Mouse (Mus musculus) midbrain, embryonic 12.5 days (tissue): Measurements from ENCODE around the gene Eln. TPM values are rescaled to one million over a fixed set of nuclear protein-coding genes. Genes with fewer than 3 reads are reported as not detected.

Experiments
- ATAC-seq: fragments of 200-750 bp; cut with Nextera tagmentation; 2 replicates; pipeline ENCODE4 v1.8.0; 2017; ENCODE audit warnings: low read depth, moderate TSS enrichment, moderate library complexity; ENCODE audit not compliant: low FRiP score
- H3K27ac ChIP-seq: fragments of 300-500 bp; sonication (generic); replicated peaks from 2 replicates; pipeline ENCODE4 v1.5.1; 2016; ENCODE audit warnings: mild to moderate bottlenecking
- H3K27me3 ChIP-seq: fragments of 300-500 bp; sonication (generic); 2 replicates; pipeline ENCODE4 v1.6.1; 2016; ENCODE audit warnings: mild to moderate bottlenecking
- H3K36me3 ChIP-seq: fragments of 300-500 bp; sonication (generic); 2 replicates; pipeline ENCODE4 v1.6.1; 2016
- H3K4me1 ChIP-seq: fragments of 300-500 bp; sonication (generic); 2 replicates; pipeline ENCODE4 v1.6.1; 2016
- H3K4me2 ChIP-seq: fragments of 300-500 bp; sonication (generic); replicated peaks from 2 replicates; pipeline ENCODE4 v1.6.1; 2016; ENCODE audit warnings: mild to moderate bottlenecking, moderate library complexity
- H3K4me3 ChIP-seq: fragments of 300-500 bp; sonication (generic); 2 replicates; pipeline ENCODE4 v1.5.1; 2016; ENCODE audit warnings: mild to moderate bottlenecking
- H3K9ac ChIP-seq: fragments of 300-500 bp; sonication (generic); replicated peaks from 2 replicates; pipeline ENCODE4 v1.6.1; 2016; ENCODE audit warnings: mild to moderate bottlenecking, moderate library complexity
- H3K9me3 ChIP-seq: fragments of 300-500 bp; sonication (generic); 2 replicates; pipeline ENCODE4 v1.6.1; 2016; ENCODE audit warnings: mild to moderate bottlenecking
- WGBS: fragments of 180-500 bp; shearing (Covaris S2); methylation state at CpG from one replicate; pipeline ENCODE4 v1.1.7; 2016; 5-methylcytosine and 5-hydroxymethylcytosine counted together
- polyA plus RNA-seq: library from polyadenylated mRNA; unstranded; fragments of >200 nt; fragmentation: Nextera tagmentation; extraction: Ambion mirVana; gene quantifications from 2 replicates; pipeline ENCODE4 v1.2.1, GENCODE M21; 2016

Gene Eln
- polyA plus RNA-seq, result 3.8 and 4.0 TPM in 2 replicates

DNA sequence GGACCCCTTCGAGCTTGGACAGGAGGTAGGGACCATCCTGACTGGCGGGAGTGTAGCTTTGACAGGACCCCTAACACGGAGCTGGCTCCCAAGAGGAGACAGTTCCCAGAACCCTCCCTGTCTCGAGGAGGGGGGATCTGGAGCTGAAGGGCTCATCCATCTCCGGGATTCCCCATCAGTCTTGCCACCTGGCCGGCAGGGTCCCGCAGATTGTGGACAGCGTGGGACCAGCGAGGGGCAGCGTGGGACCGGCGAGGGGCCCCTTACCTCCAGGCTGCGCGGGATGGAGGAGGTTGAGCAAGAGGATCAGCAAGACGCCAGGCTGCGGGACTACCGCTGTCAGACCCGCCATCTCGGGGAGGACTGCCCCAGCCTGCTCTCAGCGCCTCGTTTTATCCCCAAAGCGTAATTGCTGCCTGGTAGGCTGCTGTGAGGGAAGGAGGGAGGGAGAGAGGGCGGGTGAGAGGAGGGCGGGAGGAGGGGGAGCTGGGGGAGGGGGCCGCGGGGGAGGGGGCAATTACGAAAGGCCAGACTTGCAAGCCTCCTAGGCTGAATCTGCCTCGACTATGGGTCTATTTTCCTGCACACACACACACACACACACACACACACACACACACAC, at the start of gene Eln:
Gene Eln, minus strand, starts transcription at position 434 of the 622 bp plus-strand sequence.
- H3K9ac ChIP-seq, result peak within 1 kb of the TSS; percentile 54
- WGBS, result 3% methylated on average over 21 of the region's 28 CpGs
- H3K4me2 ChIP-seq, result peak within 1 kb of the TSS; percentile 67
- H3K9me3 ChIP-seq, result no peaks in the 10 kb centered on the region
- ATAC-seq, result peak; percentile 62
- H3K27me3 ChIP-seq, result peaks cover 34% of the 10 kb centered on the region
- no peak within 1 kb of the TSS for H3K27ac ChIP-seq
- H3K4me1 ChIP-seq, result peaks cover 17% of the 10 kb centered on the region
- H3K4me3 ChIP-seq, result peak within 1 kb of the TSS; percentile 39
- no peaks in the 10 kb centered on the region for H3K36me3 ChIP-seq

DNA sequence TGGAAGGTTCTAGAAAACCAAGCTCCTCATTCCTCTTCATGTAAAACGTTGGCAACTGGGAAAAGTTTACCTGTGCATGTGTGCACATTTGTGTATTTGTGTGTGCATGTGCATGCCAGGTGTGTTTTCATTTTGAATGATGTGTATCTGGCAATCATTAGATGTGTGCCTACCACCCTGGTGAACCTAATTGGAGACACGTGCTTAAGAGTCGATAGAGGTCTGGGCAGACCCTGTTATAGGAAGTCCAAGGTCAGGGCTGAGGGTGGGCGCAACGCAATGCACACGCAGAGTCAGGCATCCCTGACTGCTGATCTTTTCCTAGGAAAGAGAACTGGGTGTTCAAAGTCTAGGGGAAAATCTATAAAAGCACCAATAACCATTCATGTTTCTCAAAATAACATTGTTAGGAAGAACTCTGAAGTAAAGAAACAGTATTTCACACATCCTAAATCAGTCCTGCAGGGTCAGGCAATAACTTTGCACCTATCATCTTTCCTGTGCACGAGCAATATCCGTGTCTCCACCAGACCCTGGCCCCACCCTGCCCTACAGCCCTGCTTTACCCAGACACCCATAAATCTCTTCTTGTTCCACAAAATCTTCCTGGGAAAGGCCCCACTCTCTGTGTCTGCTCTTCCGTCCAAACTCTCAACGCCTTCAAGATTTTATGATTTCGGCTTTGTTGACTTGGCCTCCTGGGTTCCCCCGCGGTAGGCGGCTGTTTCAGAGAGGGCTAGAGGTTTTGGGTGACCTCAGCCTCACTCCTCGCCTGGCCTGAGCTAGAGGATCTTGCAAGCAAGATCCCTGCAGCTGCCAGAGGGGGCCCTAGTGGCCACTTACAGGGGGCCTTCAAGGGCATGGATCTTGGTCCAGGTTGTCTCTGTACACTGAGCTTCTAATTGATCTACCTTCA, 43.2 kb upstream of the Eln start:
- no peak for ATAC-seq
- Histone ChIP-seq H3K36me3 (no peaks in the 10 kb centered on the region), H3K4me1 (peaks cover 7% of the 10 kb centered on the region), H3K9me3 (peaks cover 8% of the 10 kb centered on the region; the same call in 1 of the 2 replicates), H3K4me3 (no peak overlapping the region), H3K4me2 (no peak overlapping the region), H3K27me3 (no peaks in the 10 kb centered on the region), H3K9ac (no peak overlapping the region), H3K27ac (no peak overlapping the region)
- WGBS, result 92% methylated on average over 15 of the region's 15 CpGs

DNA sequence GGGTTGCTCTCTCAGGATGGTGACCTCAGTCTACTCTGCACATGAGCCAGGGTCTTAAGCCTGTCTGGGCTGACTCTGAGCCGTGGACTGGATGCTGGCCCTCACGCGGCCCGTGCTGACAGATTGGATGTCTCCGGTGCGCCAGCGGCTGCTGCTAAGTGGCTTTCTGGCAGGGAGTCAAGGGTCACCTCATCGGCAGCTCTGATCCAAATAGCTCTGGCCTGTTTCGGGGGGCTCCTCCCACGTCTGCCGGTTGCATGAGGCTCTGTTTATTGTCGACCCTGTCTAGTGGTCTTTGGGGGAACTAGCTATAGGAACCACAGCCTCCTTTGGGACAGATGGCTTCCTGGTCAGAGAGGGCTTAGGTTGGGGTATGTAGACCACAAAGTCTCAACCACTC, 41.1 kb upstream of the Eln start:
- H3K4me2 ChIP-seq, result no peak overlapping the region
- 63% methylated on average over 12 of the region's 12 CpGs for WGBS
- no peaks in the 10 kb centered on the region for H3K36me3 ChIP-seq
- no peak overlapping the region for H3K9ac ChIP-seq
- peaks cover 7% of the 10 kb centered on the region for H3K4me1 ChIP-seq
- no peak overlapping the region for H3K4me3 ChIP-seq
- ATAC-seq, result no peak
- no peak overlapping the region for H3K27ac ChIP-seq
- H3K9me3 ChIP-seq, result peaks cover 8% of the 10 kb centered on the region; the same call in 1 of the 2 replicates
- H3K27me3 ChIP-seq, result no peaks in the 10 kb centered on the region

DNA sequence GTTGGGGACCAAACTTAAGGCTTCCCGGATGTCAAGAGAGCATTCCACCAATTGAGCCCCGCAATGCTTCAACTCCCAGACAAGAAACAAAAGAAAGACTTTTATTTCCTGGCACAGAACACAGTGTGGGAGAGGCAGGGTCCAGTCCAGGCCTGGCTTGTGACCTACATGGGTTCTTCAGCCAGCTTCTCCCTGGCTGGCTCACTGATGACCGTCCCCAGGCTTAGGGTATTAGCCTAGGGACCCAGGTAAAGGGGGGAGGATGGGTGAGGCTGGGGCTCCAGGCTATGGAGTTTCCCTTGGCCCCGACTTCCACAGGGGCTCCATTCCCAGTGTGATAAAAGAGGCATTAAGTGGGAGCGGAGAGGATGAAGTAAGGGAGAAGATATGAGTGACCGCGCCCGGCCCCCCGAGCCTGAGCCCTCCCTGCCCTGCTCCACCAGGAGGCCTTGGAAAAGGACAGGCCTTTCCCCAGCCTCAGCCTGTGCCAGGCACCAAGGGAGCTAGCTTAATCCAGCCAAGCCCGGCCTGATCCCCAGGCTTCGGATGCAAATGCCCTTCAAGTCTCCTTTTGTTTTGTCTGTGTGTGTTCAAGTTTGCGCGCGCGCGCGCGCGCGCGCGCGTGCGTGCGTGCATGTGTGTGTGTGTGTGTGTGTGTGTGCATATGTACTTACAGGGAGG, 38.7 kb upstream of the Eln start:
- Histone ChIP-seq H3K4me1 (peaks cover 7% of the 10 kb centered on the region), H3K27me3 (no peaks in the 10 kb centered on the region), H3K4me2 (peak overlapping the region; percentile 26), H3K4me3 (no peak overlapping the region), H3K9me3 (no peaks in the 10 kb centered on the region), H3K36me3 (no peaks in the 10 kb centered on the region), H3K9ac (0 out of 2 replicates have a peak overlapping the region, but pooled peaks have one; percentile 24), H3K27ac (peak overlapping the region; percentile 40)
- 0 out of 2 replicates have a peak, but pooled peaks have one; percentile 49 for ATAC-seq
- 19% methylated on average over 25 of the region's 25 CpGs for WGBS

DNA sequence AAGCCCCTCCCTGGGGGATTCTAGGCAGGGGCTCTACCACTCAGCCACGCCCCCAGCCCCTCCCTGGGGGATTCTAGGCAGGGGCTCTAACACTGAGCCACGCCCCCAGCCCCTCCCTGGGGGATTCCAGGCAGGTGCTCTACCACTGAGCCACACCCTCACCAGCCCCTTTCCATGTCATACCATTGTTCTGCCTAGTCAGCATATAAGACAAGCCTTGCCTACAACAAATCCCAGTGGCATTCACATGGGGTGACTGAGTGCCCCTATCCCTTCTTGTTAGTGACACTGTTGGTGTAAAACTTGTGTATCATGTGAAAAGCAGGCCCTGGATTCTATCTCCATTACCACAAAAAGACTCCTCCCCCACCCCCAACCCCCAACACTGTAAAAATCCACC, 36.7 kb upstream of the Eln start:
- 71% methylated on average over 1 of the region's 2 CpGs for WGBS
- Histone ChIP-seq H3K4me2 (no peak overlapping the region), H3K4me1 (peaks cover 7% of the 10 kb centered on the region), H3K27ac (no peak overlapping the region), H3K9ac (no peak overlapping the region), H3K4me3 (no peak overlapping the region), H3K36me3 (no peaks in the 10 kb centered on the region), H3K27me3 (no peaks in the 10 kb centered on the region), H3K9me3 (no peaks in the 10 kb centered on the region)
- ATAC-seq, result no peak

DNA sequence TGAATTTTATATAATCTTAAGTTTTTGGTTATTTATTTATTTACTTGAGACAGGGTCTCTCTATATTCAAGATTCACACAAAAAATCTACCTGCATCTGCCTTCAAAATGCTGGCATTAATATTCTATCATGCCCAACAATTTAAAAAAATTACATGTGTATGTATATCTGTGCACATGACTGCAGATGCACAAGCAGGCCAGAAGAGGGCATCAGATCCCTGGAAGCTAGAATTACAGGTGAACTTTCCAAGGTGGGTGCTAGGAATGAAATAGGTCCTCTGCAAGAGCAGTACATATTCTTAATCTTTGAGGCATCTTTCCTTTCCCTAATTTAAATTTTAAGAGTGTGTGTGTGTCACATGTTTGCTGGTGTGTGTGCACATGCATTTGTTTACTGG, 33.8 kb upstream of the Eln start:
- H3K27me3 ChIP-seq, result no peaks in the 10 kb centered on the region
- no peaks in the 10 kb centered on the region for H3K36me3 ChIP-seq
- H3K4me2 ChIP-seq, result no peak overlapping the region
- no peaks in the 10 kb centered on the region for H3K9me3 ChIP-seq
- no peak overlapping the region for H3K27ac ChIP-seq
- no peak overlapping the region for H3K9ac ChIP-seq
- ATAC-seq, result no peak
- H3K4me3 ChIP-seq, result no peak overlapping the region
- H3K4me1 ChIP-seq, result peaks cover 4% of the 10 kb centered on the region

DNA sequence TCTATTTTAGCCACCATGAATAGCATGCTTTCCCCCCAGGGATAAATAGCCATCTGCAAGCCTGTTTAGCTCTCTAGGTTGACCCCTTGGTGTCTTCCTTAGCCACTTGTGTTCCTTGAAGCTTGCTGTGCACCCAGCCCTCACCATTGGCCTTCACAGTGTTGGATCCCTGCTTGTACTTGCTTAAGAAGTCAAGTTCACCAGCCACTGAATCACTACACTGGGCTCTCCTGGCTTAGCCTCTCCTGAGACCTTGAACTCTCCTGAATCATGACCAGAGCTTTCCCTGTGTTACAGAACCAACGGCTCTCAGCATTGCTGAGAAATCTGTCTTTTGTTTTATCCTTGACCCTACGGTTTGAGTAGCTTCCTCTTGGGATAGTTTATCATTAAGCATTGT, 33.0 kb upstream of the Eln start:
- Histone ChIP-seq H3K9ac (no peak overlapping the region), H3K27me3 (no peaks in the 10 kb centered on the region), H3K9me3 (no peaks in the 10 kb centered on the region), H3K27ac (no peak overlapping the region), H3K4me3 (no peak overlapping the region), H3K4me2 (no peak overlapping the region), H3K36me3 (no peaks in the 10 kb centered on the region), H3K4me1 (no peaks in the 10 kb centered on the region)
- ATAC-seq, result no peak
- 75% methylated on average over 2 of the region's 2 CpGs for WGBS

DNA sequence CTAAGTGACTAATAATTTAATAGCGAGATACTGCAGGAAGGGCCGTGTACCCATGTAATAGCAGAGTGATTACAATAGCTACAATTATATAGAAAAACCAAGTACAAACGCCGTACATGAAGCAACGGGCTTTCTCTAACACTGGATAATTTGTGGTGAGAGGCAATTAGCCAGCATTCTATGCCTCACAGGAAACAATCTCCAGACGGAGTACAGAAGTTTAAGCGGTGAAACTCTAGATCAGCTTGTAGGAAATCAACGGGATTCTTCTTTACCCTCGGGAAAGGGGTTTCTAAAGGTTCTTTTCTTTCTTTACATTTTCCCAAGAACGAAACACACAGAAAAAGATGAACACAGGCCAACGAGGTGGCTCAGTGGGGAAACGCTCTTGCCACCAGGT, 29.4 kb upstream of the Eln start:
- H3K27ac ChIP-seq, result no peak overlapping the region
- H3K27me3 ChIP-seq, result no peaks in the 10 kb centered on the region
- H3K4me1 ChIP-seq, result no peaks in the 10 kb centered on the region
- 89% methylated on average over 12 of the region's 12 CpGs for WGBS
- H3K9ac ChIP-seq, result no peak overlapping the region
- H3K9me3 ChIP-seq, result no peaks in the 10 kb centered on the region
- H3K4me2 ChIP-seq, result no peak overlapping the region
- ATAC-seq, result no peak
- no peaks in the 10 kb centered on the region for H3K36me3 ChIP-seq
- H3K4me3 ChIP-seq, result no peak overlapping the region

DNA sequence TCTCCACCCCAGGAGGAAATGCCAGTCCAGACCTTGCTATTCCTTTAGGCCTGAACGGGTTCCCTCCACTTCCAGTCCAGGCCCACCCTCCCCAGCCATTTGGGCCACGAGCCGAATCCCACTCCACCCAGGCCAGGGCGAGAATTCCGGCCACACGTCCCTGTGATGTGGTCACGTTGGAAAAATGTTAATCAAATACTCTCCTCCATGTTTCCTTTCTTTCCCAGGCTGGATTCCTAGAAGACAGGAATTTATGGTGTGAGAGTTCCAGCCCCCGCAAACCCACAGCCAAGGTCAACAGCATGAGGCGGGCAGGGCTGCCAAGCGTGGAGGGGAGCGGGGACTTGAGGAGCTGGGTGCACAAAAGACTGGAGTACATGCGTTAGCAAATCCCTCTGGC, 25.4 kb upstream of the Eln start:
- no peak overlapping the region for H3K27ac ChIP-seq
- H3K4me1 ChIP-seq, result no peaks in the 10 kb centered on the region
- no peak overlapping the region for H3K4me3 ChIP-seq
- no peaks in the 10 kb centered on the region for H3K27me3 ChIP-seq
- H3K9me3 ChIP-seq, result no peaks in the 10 kb centered on the region
- WGBS, result 91% methylated on average over 12 of the region's 12 CpGs
- H3K36me3 ChIP-seq, result no peaks in the 10 kb centered on the region
- no peak overlapping the region for H3K4me2 ChIP-seq
- H3K9ac ChIP-seq, result no peak overlapping the region
- no peak for ATAC-seq

DNA sequence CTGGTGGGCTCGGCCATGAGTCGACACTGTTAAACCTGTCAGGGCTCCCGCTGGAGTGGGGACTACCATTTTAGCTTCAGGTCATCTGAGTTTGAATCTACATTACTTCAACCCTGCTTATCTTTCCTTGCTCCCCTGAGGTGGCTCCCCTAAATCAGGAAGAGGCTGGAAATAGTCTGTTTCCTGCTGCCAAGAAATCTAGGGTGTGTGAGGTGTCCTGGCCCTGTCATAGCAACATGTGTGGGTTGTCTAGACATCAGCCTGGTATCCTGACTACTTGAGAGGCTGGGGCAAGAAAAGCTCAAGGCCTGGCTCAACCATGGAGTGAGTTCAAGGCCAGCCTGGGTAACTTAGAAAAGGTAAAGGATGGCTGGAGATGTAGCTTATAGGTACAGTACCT, 24.6 kb upstream of the Eln start:
- 84% methylated on average over 3 of the region's 3 CpGs for WGBS
- no peak for ATAC-seq
- H3K4me3 ChIP-seq, result no peak overlapping the region

DNA sequence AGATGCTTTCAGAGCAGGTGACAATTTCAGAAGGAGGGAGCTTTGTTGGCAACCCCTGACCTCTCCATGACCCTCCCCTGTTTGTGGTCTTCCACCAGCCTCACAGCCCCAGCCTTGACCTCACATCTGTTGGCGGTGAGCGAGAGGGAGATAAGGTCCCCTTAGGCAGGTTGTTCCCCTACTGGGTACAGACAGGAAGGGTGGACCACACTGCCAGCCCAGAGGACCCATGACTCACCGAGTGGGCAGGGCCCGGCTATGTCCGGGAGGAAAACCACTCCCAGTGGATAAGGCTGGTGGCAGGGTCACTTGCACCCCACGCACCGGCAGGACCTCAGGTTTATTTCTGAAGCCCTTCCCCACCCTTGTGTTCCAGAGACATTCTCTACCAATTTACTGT, 22.1 kb upstream of the Eln start:
- Histone ChIP-seq H3K36me3 (no peaks in the 10 kb centered on the region), H3K4me1 (no peaks in the 10 kb centered on the region), H3K9me3 (no peaks in the 10 kb centered on the region), H3K27ac (no peak overlapping the region), H3K4me3 (no peak overlapping the region), H3K9ac (no peak overlapping the region), H3K27me3 (no peaks in the 10 kb centered on the region), H3K4me2 (no peak overlapping the region)
- WGBS, result 91% methylated on average over 7 of the region's 7 CpGs
- ATAC-seq, result no peak

More for the DNA sequence above, 24.6 kb upstream of the Eln start:
- H3K9me3 ChIP-seq, result no peaks in the 10 kb centered on the region
- H3K4me1 ChIP-seq, result no peaks in the 10 kb centered on the region
- no peak overlapping the region for H3K27ac ChIP-seq
- no peaks in the 10 kb centered on the region for H3K27me3 ChIP-seq
- H3K36me3 ChIP-seq, result no peaks in the 10 kb centered on the region
- H3K4me2 ChIP-seq, result no peak overlapping the region
- no peak overlapping the region for H3K9ac ChIP-seq

DNA sequence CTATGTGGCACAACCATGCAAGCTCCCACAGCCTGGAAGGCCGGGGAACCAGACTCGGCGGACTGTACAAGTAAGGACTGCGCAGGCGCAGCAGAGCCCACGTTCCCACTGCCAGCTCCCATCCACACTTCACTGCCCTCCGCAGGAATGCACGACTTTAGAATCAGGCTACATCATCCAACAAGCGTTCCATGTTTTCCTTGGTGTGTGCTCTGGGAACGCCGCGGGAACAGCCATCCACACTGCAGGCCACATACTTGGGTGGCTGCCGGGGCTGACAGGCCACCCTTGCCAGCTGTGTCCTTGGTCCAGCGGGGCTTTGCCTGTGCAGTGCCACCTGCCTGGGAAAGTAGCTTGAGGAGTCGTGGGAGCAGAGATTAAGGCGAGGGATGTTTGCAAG, 18.3 kb upstream of the Eln start:
- Histone ChIP-seq H3K27ac (no peak overlapping the region), H3K27me3 (no peaks in the 10 kb centered on the region), H3K9ac (no peak overlapping the region), H3K4me2 (no peak overlapping the region), H3K9me3 (no peaks in the 10 kb centered on the region), H3K4me1 (no peaks in the 10 kb centered on the region), H3K4me3 (no peak overlapping the region), H3K36me3 (no peaks in the 10 kb centered on the region)
- no peak for ATAC-seq
- WGBS, result 85% methylated on average over 16 of the region's 16 CpGs
